Mouse (Mus musculus) large intestine, adult 2 months (tissue): Measurements from ENCODE around the gene Fyb. TPM values are rescaled to one million over a fixed set of nuclear protein-coding genes. Genes with fewer than 3 reads are reported as not detected.

ENCODE experiments used
- DNase-seq: peaks from one replicate; pipeline ENCODE4 v3.0.0-alpha.2; 2012; ENCODE audit warnings: low read depth, low spot score
- WGBS: fragments of 180-500 bp; shearing (Covaris S2); methylation state at CpG from one replicate; pipeline ENCODE4 v1.1.7; 2018; 5-methylcytosine and 5-hydroxymethylcytosine counted together
- polyA plus RNA-seq: library from polyadenylated mRNA; depleted of rRNA; stranded (reverse); fragments of >200 nt; gene quantifications from 2 replicates; pipeline ENCODE4 v1.2.3, GENCODE M21; 2012

The Fyb gene
- polyA plus RNA-seq, 1 experiment: 45.9 TPM

DNA sequence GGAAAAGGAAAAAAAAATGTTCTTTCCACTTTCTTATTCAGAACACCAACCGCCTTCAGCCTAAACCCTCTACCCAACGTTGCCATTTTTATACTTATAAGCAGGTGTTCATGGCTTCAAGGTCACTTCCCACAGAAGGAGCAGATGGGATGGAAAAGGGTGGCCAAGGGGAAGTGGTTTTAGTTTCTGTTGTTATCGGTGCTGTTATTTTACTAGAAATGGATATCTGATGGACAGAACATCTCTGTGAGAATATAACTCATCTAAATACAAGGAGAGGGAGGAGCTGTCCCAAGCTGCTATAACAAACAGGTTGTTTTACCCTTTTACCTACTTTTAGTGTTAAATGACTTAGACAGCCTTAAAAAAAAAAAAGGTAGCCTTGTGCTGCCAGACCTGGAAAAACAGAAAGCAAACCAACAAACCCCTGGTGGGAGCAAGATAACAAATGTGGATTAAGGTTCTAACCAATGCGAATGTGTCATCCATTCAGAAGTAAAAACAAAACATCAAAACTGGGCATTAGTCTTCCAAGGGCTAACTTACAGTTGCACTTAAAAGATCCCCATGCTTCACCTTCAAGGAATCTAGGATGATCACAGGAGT lies 68.3 kb downstream of the Fyb start:
- WGBS: 74% methylated on average over 4 of the region's 4 CpGs

DNA sequence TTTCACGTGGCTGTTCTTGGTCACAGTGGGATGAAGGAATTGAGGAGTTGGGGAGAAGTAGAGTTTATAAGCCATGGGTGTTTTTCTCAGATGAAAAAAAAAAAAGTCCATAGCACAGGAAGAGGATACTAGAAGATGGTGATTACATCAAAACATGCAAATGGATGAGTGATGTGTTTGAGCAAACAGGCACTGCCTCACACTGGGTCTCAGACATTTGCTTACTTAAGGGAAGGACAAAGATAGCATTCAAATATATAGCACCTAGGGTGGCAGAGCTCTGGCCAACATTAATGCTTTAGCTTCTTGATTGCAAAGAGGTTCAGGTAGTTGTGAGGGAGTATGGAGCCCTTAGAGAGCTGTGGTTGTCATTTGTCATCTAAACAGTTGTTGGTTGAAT lies 68.9 kb downstream of the Fyb start:
- 35% methylated on average over 1 of the region's 1 CpGs for WGBS
- DNase-seq: no peak

More for the DNA sequence above, 68.3 kb downstream of the Fyb start:
- no peak for DNase-seq

DNA sequence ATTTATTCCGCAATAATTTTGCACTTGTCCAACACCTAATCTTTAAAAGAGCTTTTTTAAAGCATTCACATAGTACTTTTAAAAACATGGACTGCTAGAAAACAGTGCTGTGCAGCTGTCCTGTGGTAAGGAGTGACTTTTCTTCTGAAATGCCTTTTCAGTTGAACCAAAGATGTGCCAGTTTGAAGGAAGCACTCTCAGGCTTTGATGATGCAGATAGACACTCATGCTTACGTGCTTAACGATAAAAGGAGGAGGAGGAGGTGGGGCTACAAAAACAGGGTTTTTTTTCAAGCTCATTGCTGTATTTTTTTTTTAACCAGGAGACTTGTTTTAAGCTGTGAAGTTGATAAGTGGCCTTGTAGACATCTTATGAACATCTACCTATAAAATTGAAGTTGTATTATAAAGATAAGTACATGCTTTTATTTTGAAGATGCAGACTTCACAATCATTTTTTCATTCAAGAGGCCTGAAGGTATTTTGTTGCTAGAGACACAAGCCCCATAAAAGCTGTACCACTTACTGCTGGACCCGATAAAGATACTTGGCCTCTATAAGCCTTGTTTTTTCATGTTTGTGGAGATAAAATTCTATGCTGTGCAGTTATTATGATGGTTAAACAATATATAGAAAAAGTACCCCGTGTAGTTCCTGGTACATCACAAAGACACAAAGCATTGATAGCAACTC lies 70.1 kb downstream of the Fyb start:
- 60% methylated on average over 5 of the region's 5 CpGs for WGBS
- DNase-seq: no peak

DNA sequence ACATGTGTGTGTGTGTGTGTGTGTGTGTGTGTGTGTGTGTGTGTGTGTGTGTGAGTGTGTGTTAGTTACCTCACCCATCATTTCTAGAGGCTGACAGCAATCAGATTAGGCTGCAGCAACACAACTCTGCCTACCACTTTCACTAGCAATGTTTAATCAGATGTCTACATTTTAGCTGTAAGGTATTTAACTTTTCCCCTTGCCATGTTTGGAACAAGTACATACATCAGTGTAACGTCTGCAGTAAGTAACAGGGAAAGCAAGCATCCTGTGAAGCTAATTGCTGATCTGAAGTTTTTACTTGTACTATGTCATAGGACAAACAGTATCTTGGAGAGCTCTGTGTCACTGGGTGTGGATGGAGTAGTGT lies 70.6 kb downstream of the Fyb start:
- WGBS: 59% methylated on average over 1 of the region's 1 CpGs
- DNase-seq: no peak

DNA sequence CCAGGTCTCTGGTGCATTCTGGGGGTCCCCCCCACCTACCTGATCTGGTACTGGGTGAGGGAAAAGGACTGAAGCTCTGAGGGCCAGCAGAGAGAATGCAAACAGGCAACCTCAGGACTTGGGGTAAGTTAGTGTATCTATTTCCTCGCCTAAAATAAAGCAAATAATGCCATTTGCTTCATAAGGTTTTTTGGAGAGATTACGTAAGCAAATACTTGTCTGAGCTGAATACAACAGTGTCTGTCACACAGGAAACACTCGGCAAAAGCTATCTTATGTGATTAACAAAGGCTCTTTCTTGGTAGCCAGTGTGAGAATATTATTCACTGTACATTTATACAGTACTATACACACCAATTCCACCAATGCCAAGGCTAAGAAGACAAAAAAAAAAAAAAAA lies 76.0 kb downstream of the Fyb start:
- 62% methylated on average over 3 of the region's 3 CpGs for WGBS
- DNase-seq: no peak

DNA sequence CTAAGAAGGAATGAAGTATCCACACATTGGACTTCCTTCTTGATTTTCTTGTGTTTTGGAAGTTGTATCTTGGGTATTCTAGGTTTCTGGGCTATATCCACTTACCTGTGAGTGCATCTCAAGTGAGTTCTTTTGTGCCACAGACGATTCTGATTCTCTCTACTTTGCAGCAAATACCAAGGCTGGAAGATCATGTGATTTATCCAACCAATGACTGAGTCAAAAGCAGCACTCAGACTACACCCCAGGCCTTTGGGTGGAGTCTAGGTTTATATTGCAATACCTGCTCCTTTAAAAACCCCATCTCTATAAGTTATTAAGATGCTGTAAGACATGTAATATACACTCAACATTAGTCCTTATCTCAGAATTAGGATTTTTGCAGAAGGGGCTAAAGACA lies 77.7 kb downstream of the Fyb start:
- DNase-seq: no peak
- 56% methylated on average over 1 of the region's 1 CpGs for WGBS

DNA sequence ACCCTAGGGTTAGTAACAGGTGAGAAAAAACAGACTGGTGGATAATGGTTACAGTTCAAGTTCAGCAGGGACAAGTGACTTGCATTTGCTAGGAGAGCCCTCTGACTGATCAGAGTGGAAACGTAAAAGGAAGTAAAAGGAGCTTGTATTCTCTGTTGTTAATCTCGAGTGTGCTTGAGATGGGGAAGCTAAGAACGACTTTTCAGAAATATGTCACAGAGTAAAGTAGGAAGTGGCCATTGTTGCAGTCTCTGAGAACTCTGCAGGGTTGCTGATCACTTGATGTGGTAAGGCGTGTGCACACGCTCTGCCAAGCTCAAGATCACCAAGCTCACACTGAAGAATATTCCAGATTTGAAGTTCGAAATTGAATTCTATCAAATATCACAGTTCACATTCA lies 78.7 kb downstream of the Fyb start:
- WGBS: 57% methylated on average over 6 of the region's 6 CpGs
- DNase-seq: no peak

DNA sequence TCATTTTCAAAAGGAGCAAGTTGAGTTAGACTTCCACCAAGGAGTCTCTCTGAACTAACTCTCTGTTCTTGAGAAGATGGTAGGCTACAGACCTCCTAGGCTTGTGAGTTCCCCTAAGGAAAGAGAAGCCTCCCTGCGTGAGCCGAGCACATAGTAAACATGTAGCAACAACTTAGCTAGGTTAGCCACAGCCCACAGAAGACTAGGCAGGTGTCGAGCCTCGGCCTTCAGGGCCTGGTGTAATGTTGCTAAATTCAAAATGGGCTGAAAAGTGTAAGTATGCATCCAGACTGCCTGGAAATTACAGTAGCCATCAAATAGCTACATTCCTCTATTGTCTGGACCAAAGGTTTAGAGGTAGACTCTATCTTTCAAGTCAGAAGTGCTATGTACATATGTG lies 79.3 kb downstream of the Fyb start:
- no peak for DNase-seq
- WGBS: 80% methylated on average over 4 of the region's 4 CpGs

DNA sequence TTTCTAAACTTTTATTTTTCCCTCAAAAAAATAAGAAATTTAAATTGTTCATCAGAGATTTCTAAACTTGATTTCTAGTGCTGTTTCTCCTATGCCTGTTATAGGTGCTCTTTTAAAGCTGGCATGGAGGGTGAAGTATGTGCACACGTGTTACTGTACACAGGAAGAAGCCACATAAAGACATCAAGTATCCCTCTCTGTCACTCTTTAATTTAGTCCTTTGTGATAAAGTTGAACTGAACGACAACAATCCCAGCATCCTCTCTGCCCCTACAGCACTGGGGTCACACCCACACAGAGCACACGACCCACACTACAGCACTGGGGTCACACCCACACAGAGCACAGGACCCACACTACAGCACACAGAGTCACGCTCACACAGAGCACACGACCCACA lies 88.0 kb downstream of the Fyb start:
- 55% methylated on average over 5 of the region's 5 CpGs for WGBS
- DNase-seq: no peak

DNA sequence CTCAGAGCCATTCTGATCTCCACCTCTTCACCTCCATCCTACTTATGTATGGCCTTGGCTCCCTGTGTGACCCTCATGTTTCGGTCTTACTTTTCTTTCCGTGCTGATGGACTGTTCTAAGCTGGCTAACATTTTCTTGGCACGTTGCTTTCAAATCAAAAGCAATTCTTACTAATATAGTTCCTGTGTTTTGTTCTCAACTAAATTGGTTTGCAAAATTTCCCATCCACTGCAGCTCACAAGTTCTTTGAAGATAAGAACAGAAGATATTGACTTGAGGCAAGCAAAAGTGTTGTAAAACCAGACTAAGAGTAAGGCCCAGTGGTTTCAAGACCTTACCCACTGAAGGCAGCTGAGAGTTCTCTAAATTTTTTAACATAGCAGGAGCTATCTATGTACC lies 90.2 kb downstream of the Fyb start:
- no peak for DNase-seq
- WGBS: 65% methylated on average over 3 of the region's 3 CpGs

DNA sequence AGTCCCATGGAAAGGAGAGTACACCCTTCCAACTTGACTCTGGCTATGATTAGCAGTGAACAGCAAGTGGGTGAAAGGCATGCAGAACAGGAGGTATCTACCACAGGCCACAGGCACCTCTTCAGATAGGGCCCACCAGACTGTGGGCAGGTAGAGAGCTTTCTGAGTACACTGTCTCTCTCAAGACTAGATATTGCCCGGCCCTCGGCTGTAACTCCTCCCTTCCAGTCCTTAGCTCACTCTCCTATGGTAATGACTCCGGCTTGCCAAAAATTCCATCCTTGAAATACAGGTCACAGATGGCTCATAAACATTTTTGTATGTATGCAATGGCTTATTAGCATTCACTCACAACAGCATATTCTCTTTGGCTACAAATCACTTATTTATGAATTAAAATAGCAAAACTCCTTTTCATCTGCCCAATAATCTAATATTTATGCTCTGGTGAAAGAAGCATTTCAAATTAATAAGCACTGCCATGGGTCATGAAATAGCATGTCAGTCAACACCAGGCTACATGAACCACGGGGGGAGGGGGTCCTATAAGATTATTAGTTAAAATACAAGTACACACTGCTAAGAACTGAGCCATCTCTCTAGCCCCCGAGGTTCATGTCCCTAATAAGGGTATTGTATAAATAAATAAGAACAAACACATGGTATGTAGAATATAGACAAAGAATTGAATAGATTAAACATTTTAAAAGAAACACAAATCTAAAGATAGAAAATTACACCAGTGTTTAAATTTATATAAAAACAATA lies 93.9 kb downstream of the Fyb start:
- 54% methylated on average over 5 of the region's 5 CpGs for WGBS

DNA sequence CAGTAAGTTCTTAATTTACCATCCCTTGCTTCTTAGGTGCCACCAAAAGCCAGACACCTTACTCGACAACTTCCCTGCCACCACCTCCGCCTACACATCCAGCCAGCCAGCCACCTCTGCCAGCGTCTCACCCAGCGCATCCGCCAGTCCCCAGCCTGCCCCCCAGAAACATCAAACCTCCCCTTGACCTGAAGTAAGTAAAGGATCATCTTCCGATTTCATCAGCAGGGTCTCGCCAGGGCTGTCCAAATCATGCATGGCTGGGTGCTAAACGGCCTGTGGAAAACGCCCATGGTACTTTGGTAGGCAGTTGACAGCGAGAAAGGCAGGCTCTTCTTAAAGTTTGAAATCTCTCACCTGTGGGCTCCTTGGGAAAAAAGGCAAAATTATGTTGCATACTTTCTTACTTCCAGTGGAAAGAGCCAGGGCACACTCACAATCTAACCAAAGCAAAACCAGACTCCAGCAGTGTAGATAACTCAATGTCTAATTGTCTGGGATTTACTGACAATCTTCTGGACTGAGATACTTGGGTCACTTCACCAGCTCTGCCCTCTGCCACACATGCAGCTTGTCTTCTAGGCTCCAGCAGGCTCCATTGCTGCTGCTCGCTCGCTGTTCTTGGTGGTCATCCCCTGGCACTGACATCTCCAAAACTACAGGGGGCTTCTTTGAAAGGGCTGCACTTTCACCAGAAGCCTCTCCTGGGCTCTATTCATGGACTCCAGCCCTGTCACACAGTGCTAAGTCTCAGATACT lies 97.1 kb downstream of the Fyb start:
- DNase-seq: no peak
- WGBS: 90% methylated on average over 12 of the region's 12 CpGs

More for the DNA sequence above, 93.9 kb downstream of the Fyb start:
- DNase-seq: no peak

DNA sequence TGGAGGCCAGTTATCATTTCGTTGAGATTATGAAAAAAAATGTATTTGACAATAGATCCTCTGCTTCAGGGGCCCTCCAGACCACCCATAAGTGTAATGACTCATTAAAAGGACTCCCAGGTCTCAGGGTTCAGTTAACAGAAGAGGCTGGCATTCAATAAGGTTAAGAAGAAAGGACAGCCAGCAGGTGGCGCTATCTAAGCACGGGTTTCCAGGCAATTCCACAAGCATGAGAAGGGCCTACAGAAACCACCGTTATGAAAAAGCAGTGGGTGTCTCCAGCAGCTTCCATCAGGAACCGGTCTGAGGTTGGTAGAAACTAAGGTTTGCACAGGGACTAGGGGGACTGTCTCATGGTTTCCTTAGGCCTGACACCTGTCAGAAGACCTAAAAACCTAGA lies 99.9 kb downstream of the Fyb start:
- DNase-seq: no peak
- 25% methylated on average over 5 of the region's 5 CpGs for WGBS

DNA sequence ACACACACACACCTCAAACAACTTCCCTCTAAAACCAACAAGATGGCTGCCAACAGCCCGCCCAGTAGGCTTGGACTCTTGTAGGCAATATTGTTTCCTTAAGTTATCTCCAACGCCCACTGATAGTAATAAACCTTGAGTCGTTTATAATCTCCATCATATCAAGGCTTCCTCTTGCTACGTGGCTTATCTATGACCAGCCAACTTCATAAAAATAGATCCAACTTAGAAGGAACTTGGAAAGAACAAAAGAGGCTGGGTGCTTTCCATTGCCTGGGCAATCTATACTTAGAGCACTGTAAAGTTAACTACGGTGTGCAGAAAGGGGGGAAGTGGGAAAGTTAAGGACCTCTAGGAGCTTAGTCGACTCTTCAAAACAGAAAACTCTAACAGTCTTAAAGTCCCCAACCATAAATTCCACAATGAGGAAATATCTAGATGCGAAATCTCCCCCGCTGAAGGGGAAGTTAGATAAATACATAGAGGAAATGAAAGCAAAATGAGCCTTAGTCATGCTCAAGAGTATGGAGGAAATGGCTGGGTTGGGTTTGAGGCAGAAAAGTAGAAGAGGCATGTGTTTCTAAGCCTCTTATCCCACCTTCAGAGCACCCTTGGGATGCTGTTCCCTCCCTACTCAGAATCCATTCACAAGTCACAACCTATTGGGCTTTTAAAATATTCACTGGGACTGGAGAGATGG lies 101.0 kb downstream of the Fyb start:
- WGBS: 24% methylated on average over 8 of the region's 8 CpGs
- DNase-seq: peak; percentile 69

DNA sequence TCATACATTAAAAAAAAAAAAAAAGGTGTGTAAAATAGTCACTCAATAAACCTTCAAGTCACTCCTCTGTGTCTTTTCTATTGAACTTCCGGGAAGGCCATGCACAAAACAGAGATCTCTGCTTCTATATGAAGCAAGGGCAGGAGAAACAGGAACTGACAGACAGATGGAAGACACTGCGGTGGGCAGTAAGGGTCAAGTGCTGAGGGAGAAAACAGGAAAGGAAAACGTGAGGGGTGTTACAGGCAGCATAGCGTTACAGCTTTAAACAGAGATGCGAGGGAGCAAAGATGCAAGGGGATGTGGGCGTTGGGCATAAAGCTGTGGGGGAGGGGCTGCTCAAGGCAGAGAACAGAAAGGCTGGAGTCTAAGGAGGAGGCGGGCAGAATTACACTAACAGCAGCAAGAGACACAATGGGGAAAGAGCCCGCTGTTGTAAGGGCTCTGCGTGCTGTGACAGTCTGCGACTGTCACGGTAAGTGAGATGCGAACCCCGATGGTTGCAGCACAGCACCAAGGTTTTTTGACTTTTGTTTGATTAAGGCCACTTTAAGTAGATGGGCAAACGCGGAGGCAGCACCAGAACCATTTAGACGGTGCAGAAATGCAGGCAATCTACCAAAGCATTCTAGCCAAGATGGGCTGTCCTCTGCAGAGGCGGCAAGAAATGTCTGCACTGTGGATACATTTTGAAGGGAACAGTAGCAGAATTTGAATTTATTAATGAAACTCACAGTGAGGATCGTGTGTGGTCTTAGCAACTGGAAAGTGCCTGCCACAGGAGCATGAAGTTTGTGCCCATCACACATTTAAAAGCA lies 101.9 kb downstream of the Fyb start:
- DNase-seq: no peak
- 71% methylated on average over 18 of the region's 18 CpGs for WGBS

DNA sequence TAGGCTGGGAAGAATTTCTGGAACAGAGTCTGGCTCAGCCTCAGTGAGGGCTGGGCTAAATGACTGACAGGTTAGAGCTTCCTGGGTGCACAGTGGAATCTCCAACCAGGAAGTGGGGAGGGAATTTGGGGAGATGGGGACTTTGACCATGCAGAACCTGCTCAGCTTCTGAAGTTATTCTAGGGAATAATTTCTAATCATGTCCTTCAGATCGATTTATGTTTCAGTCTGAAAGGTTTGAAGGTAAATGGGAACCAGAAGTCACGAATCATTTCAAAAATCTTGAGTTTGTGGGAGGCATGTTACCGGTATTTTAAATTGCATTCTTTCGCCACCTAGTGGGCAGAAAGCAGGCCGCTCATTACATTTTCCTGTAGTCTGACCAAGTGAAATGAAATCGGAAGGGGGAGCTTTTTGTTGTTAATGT lies 103.0 kb downstream of the Fyb start:
- WGBS: 0% methylated on average over 6 of the region's 6 CpGs
- DNase-seq: peak; percentile 47

DNA sequence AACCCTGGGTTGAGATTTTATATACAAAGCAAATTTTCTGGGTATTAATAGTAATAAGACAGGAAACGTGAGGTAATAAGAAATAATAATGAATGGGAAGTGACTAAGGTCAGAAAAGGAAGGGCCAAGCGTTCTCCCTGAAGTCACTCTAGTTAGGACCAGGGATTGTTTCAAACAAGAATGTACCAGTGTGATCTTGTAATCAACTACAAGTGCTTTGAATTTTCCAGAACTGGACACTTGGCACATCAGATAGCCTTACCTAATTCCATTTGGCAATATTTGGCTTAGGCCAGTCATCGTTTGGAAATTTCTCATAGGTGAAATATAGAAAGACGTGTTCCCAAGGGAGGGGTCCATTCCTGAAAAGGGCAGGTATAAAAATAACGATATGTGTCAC lies 103.5 kb downstream of the Fyb start:
- WGBS: 57% methylated on average over 5 of the region's 5 CpGs
- DNase-seq: no peak

DNA sequence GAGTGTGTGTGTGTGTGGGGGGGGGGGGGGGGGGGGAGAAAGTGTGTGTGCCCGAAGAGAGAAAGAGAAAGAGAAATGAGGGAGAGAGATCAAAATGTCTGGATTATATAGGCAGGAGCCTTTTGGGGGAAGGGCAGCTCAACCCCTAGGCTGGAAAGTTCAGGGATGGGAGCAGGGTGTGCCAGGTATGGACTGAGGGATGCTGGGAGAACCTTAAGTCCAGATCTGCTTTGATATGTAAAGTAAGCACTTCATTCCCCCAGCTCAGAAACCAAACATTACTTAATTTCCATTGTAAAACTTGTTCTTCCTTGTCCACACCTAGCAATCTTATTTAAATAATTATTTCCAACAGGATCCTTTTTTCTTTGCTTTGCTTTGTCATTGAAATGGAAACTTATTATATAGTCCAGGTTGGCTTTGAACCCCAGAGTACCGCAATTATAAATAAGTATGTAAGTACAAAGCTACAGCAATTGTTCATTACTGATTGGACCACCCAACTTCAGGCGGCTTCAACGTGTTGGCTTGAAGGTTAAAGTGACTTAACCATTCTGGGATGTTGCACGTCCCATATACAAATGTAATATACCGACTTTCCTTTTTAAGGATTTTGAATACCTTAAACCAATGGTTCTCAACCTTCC lies 105.9 kb downstream of the Fyb start:
- no peak for DNase-seq
- 90% methylated on average over 5 of the region's 6 CpGs for WGBS
